Mouse (Mus musculus): ENCODE data around the gene Dph6. TPM values are rescaled to one million over a fixed set of nuclear protein-coding genes. Genes with fewer than 3 reads are reported as not detected.
A peak's percentile ranks its signal among the peaks of the same experiment; 100 is the strongest.

The Dph6 gene
- polyA plus RNA-seq, 1 experiment, result 14.4 TPM

- Histone ChIP-seq H3K27me3 (ENCODE audit: control insufficient read depth, insufficient read depth, low read length) (no peaks in the 10 kb centered on the region), H3K27ac (ENCODE audit: insufficient read depth, low read length) (no peak overlapping the region), H3K4me3 (replicated peaks; ENCODE audit: insufficient read depth, low read depth, low read length) (no peak overlapping the region), H3K4me1 (ENCODE audit: control insufficient read depth, insufficient read depth, low read length) (no peaks in the 10 kb centered on the region)
- no peak for DNase-seq
- WGBS, result 85% methylated on average over 3 of the region's 3 CpGs
- TF ChIP-seq POLR2A (IDR thresholded peaks at IDR 0.05; ENCODE audit: borderline replicate concordance, insufficient read depth, low read length) (no peak), CTCF (IDR thresholded peaks at IDR 0.05; ENCODE audit: borderline replicate concordance, insufficient read depth, low read depth, low read length) (no peak)
Measured at GRCm38 (mm10) chr2:114601174-114601573, 53.6 kb downstream of the Dph6 start.

GRCm38 (mm10) chr2:114599793-114600192 lies 55.0 kb downstream of the Dph6 start:
- H3K27ac ChIP-seq (ENCODE audit: insufficient read depth, low read length), result no peak overlapping the region
- TF ChIP-seq CTCF (IDR thresholded peaks at IDR 0.05; ENCODE audit: borderline replicate concordance, insufficient read depth, low read depth, low read length) (no peak), POLR2A (IDR thresholded peaks at IDR 0.05; ENCODE audit: borderline replicate concordance, insufficient read depth, low read length) (no peak)
- DNase-seq, result no peak
- WGBS, result 61% methylated on average over 2 of the region's 2 CpGs
- no peaks in the 10 kb centered on the region for H3K27me3 ChIP-seq (ENCODE audit: control insufficient read depth, insufficient read depth, low read length)
- H3K4me3 ChIP-seq (replicated peaks; ENCODE audit: insufficient read depth, low read depth, low read length), result no peak overlapping the region
- no peaks in the 10 kb centered on the region for H3K4me1 ChIP-seq (ENCODE audit: control insufficient read depth, insufficient read depth, low read length)

GRCm38 (mm10) chr2:114593393-114593792 lies 61.4 kb downstream of the Dph6 start:
- H3K4me3 ChIP-seq (replicated peaks; ENCODE audit: insufficient read depth, low read depth, low read length), result no peak overlapping the region
- no peak for TF ChIP-seq CTCF (IDR thresholded peaks at IDR 0.05; ENCODE audit: borderline replicate concordance, insufficient read depth, low read depth, low read length)
- TF ChIP-seq POLR2A (IDR thresholded peaks at IDR 0.05; ENCODE audit: borderline replicate concordance, insufficient read depth, low read length), result no peak
- H3K27me3 ChIP-seq (ENCODE audit: control insufficient read depth, insufficient read depth, low read length), result no peaks in the 10 kb centered on the region
- H3K4me1 ChIP-seq (ENCODE audit: control insufficient read depth, insufficient read depth, low read length), result no peaks in the 10 kb centered on the region
- no peak overlapping the region for H3K27ac ChIP-seq (ENCODE audit: insufficient read depth, low read length)
- 98% methylated on average over 5 of the region's 5 CpGs for WGBS
- DNase-seq, result no peak

GRCm38 (mm10) chr2:114580714-114581113 lies 74.0 kb downstream of the Dph6 start:
- Histone ChIP-seq H3K27me3 (ENCODE audit: control insufficient read depth, insufficient read depth, low read length) (no peaks in the 10 kb centered on the region), H3K27ac (ENCODE audit: insufficient read depth, low read length) (no peak overlapping the region), H3K4me1 (ENCODE audit: control insufficient read depth, insufficient read depth, low read length) (no peaks in the 10 kb centered on the region), H3K4me3 (replicated peaks; ENCODE audit: insufficient read depth, low read depth, low read length) (no peak overlapping the region)
- TF ChIP-seq POLR2A (IDR thresholded peaks at IDR 0.05; ENCODE audit: borderline replicate concordance, insufficient read depth, low read length), result no peak
- no peak for TF ChIP-seq CTCF (IDR thresholded peaks at IDR 0.05; ENCODE audit: borderline replicate concordance, insufficient read depth, low read depth, low read length)
- DNase-seq, result no peak
- 93% methylated on average over 2 of the region's 2 CpGs for WGBS

GRCm38 (mm10) chr2:114543000-114543622 lies 111.7 kb downstream of the Dph6 start:
- Histone ChIP-seq H3K27ac (ENCODE audit: insufficient read depth, low read length) (no peak overlapping the region), H3K4me1 (ENCODE audit: control insufficient read depth, insufficient read depth, low read length) (peaks cover 10% of the 10 kb centered on the region), H3K27me3 (ENCODE audit: control insufficient read depth, insufficient read depth, low read length) (no peaks in the 10 kb centered on the region), H3K4me3 (replicated peaks; ENCODE audit: insufficient read depth, low read depth, low read length) (no peak overlapping the region)
- TF ChIP-seq POLR2A (IDR thresholded peaks at IDR 0.05; ENCODE audit: borderline replicate concordance, insufficient read depth, low read length) (no peak), CTCF (IDR thresholded peaks at IDR 0.05; ENCODE audit: borderline replicate concordance, insufficient read depth, low read depth, low read length) (no peak)
- DNase-seq, result no peak
- WGBS, result 94% methylated on average over 2 of the region's 2 CpGs

- Histone ChIP-seq H3K4me3 (replicated peaks; ENCODE audit: insufficient read depth, low read depth, low read length) (no peak overlapping the region), H3K27ac (ENCODE audit: insufficient read depth, low read length) (no peak overlapping the region), H3K4me1 (ENCODE audit: control insufficient read depth, insufficient read depth, low read length) (peaks cover 10% of the 10 kb centered on the region), H3K27me3 (ENCODE audit: control insufficient read depth, insufficient read depth, low read length) (no peaks in the 10 kb centered on the region)
- WGBS, result 67% methylated on average over 2 of the region's 2 CpGs
- no peak for TF ChIP-seq POLR2A (IDR thresholded peaks at IDR 0.05; ENCODE audit: borderline replicate concordance, insufficient read depth, low read length)
- DNase-seq, result no peak
Measured at GRCm38 (mm10) chr2:114542325-114542724, 112.4 kb downstream of the Dph6 start.

GRCm38 (mm10) chr2:114540416-114540815 lies 114.3 kb downstream of the Dph6 start:
- DNase-seq, result peak in 1 of 2 experiments; percentile 42
- WGBS, result 33% methylated on average over 6 of the region's 6 CpGs
- H3K27ac ChIP-seq (ENCODE audit: insufficient read depth, low read length), result no peak overlapping the region
- H3K27me3 ChIP-seq (ENCODE audit: control insufficient read depth, insufficient read depth, low read length), result no peaks in the 10 kb centered on the region
- H3K4me1 ChIP-seq (ENCODE audit: control insufficient read depth, insufficient read depth, low read length), result peaks cover 10% of the 10 kb centered on the region
- TF ChIP-seq CTCF (IDR thresholded peaks at IDR 0.05; ENCODE audit: borderline replicate concordance, insufficient read depth, low read depth, low read length) (no peak), POLR2A (IDR thresholded peaks at IDR 0.05; ENCODE audit: borderline replicate concordance, insufficient read depth, low read length) (no peak)
- no peak overlapping the region for H3K4me3 ChIP-seq (replicated peaks; ENCODE audit: insufficient read depth, low read depth, low read length)

GRCm38 (mm10) chr2:114536032-114536431 lies 118.7 kb downstream of the Dph6 start:
- TF ChIP-seq CTCF (IDR thresholded peaks at IDR 0.05; ENCODE audit: borderline replicate concordance, insufficient read depth, low read depth, low read length) (no peak), POLR2A (IDR thresholded peaks at IDR 0.05; ENCODE audit: borderline replicate concordance, insufficient read depth, low read length) (no peak)
- Histone ChIP-seq H3K4me3 (replicated peaks; ENCODE audit: insufficient read depth, low read depth, low read length) (no peak overlapping the region), H3K27ac (ENCODE audit: insufficient read depth, low read length) (no peak overlapping the region), H3K4me1 (ENCODE audit: control insufficient read depth, insufficient read depth, low read length) (peaks cover 10% of the 10 kb centered on the region), H3K27me3 (ENCODE audit: control insufficient read depth, insufficient read depth, low read length) (no peaks in the 10 kb centered on the region)
- WGBS, result 68% methylated on average over 1 of the region's 1 CpGs
- no peak for DNase-seq

All from cerebellum, adult 2 months (tissue).